Mouse (Mus musculus) cortical plate, adult 2 months (tissue): ENCODE measurements around the gene Oosp1.

Experiments
- CTCF ChIP-seq: fragments of 200-500 bp; IDR thresholded peaks from 2 replicates; pipeline ENCODE4 v1.5.1; 2011; ENCODE audit warnings: mild to moderate bottlenecking, control low read depth, low read length; ENCODE audit not compliant: insufficient read depth; ENCODE audit errors: extremely low read depth
- POLR2A ChIP-seq: fragments of 200-500 bp; IDR thresholded peaks from 2 replicates; pipeline ENCODE4 v1.6.1; 2011; ENCODE audit warnings: mild to moderate bottlenecking, low read length, control low read depth; ENCODE audit not compliant: insufficient read depth; ENCODE audit errors: extremely low read depth

DNA sequence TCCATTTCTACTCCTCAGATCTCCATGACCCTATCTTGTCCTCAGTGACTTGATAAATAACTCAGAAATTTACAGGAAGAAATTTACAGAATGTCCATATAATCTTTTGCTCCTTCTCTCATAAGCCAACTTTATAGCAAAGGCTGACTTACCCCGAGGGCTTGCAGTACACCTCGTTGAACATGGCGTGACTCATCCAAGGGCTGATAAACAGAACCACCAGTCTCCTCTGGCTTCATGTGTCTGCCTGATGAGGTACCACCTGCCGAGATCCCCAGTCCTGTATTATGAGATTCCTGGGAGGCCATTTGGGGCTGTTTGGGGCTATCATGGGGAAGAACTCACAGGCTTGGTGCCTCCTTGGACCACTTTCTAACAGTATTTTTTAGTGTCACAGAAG is 51.9 kb downstream of the Oosp1 start:
- TF ChIP-seq POLR2A: no peak
- no peak for TF ChIP-seq CTCF
